Mouse (Mus musculus): ENCODE data around the gene Enpep. TPM values are rescaled to one million over a fixed set of nuclear protein-coding genes. Genes with fewer than 3 reads are reported as not detected.

Gene Enpep
- polyA plus RNA-seq, 1 experiment from 2014 or later: 51.5 TPM

- H3K27ac ChIP-seq (ENCODE audit: low read length): no peak overlapping the region
- no peak for ATAC-seq (ENCODE audit: low read depth)
- H3K4me1 ChIP-seq (replicated peaks; ENCODE audit: control insufficient read depth, insufficient read depth, low read length): no peaks in the 10 kb centered on the region
- H3K9me3 ChIP-seq (ENCODE audit: control insufficient read depth, low read length): no peaks in the 10 kb centered on the region
- H3K4me3 ChIP-seq (ENCODE audit: low read length): no peak overlapping the region
- no peaks in the 10 kb centered on the region for H3K27me3 ChIP-seq (ENCODE audit: control insufficient read depth, insufficient read depth, low read depth, low read length)
- no peaks in the 10 kb centered on the region; the same call in 1 of the 2 replicates for H3K36me3 ChIP-seq (ENCODE audit: control insufficient read depth, insufficient read depth, low read length)
- WGBS: 63% methylated on average over 6 of the region's 6 CpGs
- H3K4me2 ChIP-seq (ENCODE audit: low read depth, low read length): no peak overlapping the region
- H3K9ac ChIP-seq (ENCODE audit: low read length): no peak overlapping the region
Observed at GRCm38 (mm10) chr3:129273156-129273831, 59.2 kb downstream of the Enpep start.

- no peak overlapping the region for H3K9ac ChIP-seq (ENCODE audit: low read length)
- H3K36me3 ChIP-seq (ENCODE audit: control insufficient read depth, insufficient read depth, low read length): no peaks in the 10 kb centered on the region; the same call in 1 of the 2 replicates
- no peaks in the 10 kb centered on the region for H3K4me1 ChIP-seq (replicated peaks; ENCODE audit: control insufficient read depth, insufficient read depth, low read length)
- ATAC-seq (ENCODE audit: low read depth): no peak
- no peak overlapping the region for H3K27ac ChIP-seq (ENCODE audit: low read length)
- no peak overlapping the region for H3K4me2 ChIP-seq (ENCODE audit: low read depth, low read length)
- H3K9me3 ChIP-seq (ENCODE audit: control insufficient read depth, low read length): no peaks in the 10 kb centered on the region
- no peak overlapping the region for H3K4me3 ChIP-seq (ENCODE audit: low read length)
- no peaks in the 10 kb centered on the region for H3K27me3 ChIP-seq (ENCODE audit: control insufficient read depth, insufficient read depth, low read depth, low read length)
- WGBS: 53% methylated on average over 13 of the region's 13 CpGs
Observed at GRCm38 (mm10) chr3:129270044-129270443, 62.5 kb downstream of the Enpep start.

- H3K4me1 ChIP-seq (replicated peaks; ENCODE audit: control insufficient read depth, insufficient read depth, low read length): no peaks in the 10 kb centered on the region
- no peak overlapping the region for H3K27ac ChIP-seq (ENCODE audit: low read length)
- WGBS: 92% methylated on average over 12 of the region's 12 CpGs
- no peak for ATAC-seq (ENCODE audit: low read depth)
- H3K36me3 ChIP-seq (ENCODE audit: control insufficient read depth, insufficient read depth, low read length): no peaks in the 10 kb centered on the region; the same call in 1 of the 2 replicates
- H3K9ac ChIP-seq (ENCODE audit: low read length): no peak overlapping the region
- no peaks in the 10 kb centered on the region for H3K9me3 ChIP-seq (ENCODE audit: control insufficient read depth, low read length)
- no peak overlapping the region for H3K4me2 ChIP-seq (ENCODE audit: low read depth, low read length)
- H3K27me3 ChIP-seq (ENCODE audit: control insufficient read depth, insufficient read depth, low read depth, low read length): no peaks in the 10 kb centered on the region
- H3K4me3 ChIP-seq (ENCODE audit: low read length): no peak overlapping the region
Observed at GRCm38 (mm10) chr3:129268886-129269683, 63.4 kb downstream of the Enpep start.

- ATAC-seq (ENCODE audit: low read depth): no peak
- WGBS: 77% methylated on average over 5 of the region's 5 CpGs
- no peaks in the 10 kb centered on the region for H3K9me3 ChIP-seq (ENCODE audit: control insufficient read depth, low read length)
Observed at GRCm38 (mm10) chr3:129258497-129258896, 74.0 kb downstream of the Enpep start.

GRCm38 (mm10) chr3:129256766-129257165, 75.8 kb downstream of the Enpep start:
- no peak overlapping the region for H3K4me3 ChIP-seq (ENCODE audit: low read length)
- 0 out of 2 replicates have a peak, but pooled peaks have one; percentile 36 for ATAC-seq (ENCODE audit: low read depth)
- 57% methylated on average over 8 of the region's 8 CpGs for whole genome bisulfite sequencing
- H3K36me3 ChIP-seq (ENCODE audit: control insufficient read depth, insufficient read depth, low read length): no peaks in the 10 kb centered on the region
- no peak overlapping the region for H3K9ac ChIP-seq (ENCODE audit: low read length)
- H3K27me3 ChIP-seq (ENCODE audit: control insufficient read depth, insufficient read depth, low read depth, low read length): no peaks in the 10 kb centered on the region
- H3K4me2 ChIP-seq (ENCODE audit: low read depth, low read length): peak overlapping the region; percentile 35
- H3K9me3 ChIP-seq (ENCODE audit: control insufficient read depth, low read length): no peaks in the 10 kb centered on the region
- H3K4me1 ChIP-seq (replicated peaks; ENCODE audit: control insufficient read depth, insufficient read depth, low read length): no peaks in the 10 kb centered on the region
- no peak overlapping the region for H3K27ac ChIP-seq (ENCODE audit: low read length)

More at GRCm38 (mm10) chr3:129258497-129258896, 74.0 kb downstream of the Enpep start:
- H3K27me3 ChIP-seq (ENCODE audit: control insufficient read depth, insufficient read depth, low read depth, low read length): no peaks in the 10 kb centered on the region
- H3K4me2 ChIP-seq (ENCODE audit: low read depth, low read length): no peak overlapping the region
- H3K4me3 ChIP-seq (ENCODE audit: low read length): no peak overlapping the region
- no peak overlapping the region for H3K9ac ChIP-seq (ENCODE audit: low read length)
- H3K4me1 ChIP-seq (replicated peaks; ENCODE audit: control insufficient read depth, insufficient read depth, low read length): no peaks in the 10 kb centered on the region
- no peak overlapping the region for H3K27ac ChIP-seq (ENCODE audit: low read length)
- no peaks in the 10 kb centered on the region for H3K36me3 ChIP-seq (ENCODE audit: control insufficient read depth, insufficient read depth, low read length)

- Histone ChIP-seq H3K27ac (ENCODE audit: low read length) (no peak overlapping the region), H3K4me3 (ENCODE audit: low read length) (peak overlapping the region; percentile 23; the same call in 1 of the 2 replicates), H3K9ac (ENCODE audit: low read length) (no peak overlapping the region), H3K4me2 (ENCODE audit: low read depth, low read length) (peak overlapping the region; percentile 35), H3K4me1 (replicated peaks; ENCODE audit: control insufficient read depth, insufficient read depth, low read length) (no peaks in the 10 kb centered on the region), H3K9me3 (ENCODE audit: control insufficient read depth, low read length) (no peaks in the 10 kb centered on the region), H3K27me3 (ENCODE audit: control insufficient read depth, insufficient read depth, low read depth, low read length) (no peaks in the 10 kb centered on the region), H3K36me3 (ENCODE audit: control insufficient read depth, insufficient read depth, low read length) (no peaks in the 10 kb centered on the region)
- 51% methylated on average over 19 of the region's 19 CpGs for WGBS
- no peak for ATAC-seq (ENCODE audit: low read depth)
Observed at GRCm38 (mm10) chr3:129256283-129256682, 76.2 kb downstream of the Enpep start.

GRCm38 (mm10) chr3:129254246-129254645, 78.3 kb downstream of the Enpep start:
- Histone ChIP-seq H3K4me3 (ENCODE audit: low read length) (no peak overlapping the region), H3K27ac (ENCODE audit: low read length) (no peak overlapping the region), H3K36me3 (ENCODE audit: control insufficient read depth, insufficient read depth, low read length) (no peaks in the 10 kb centered on the region), H3K27me3 (ENCODE audit: control insufficient read depth, insufficient read depth, low read depth, low read length) (no peaks in the 10 kb centered on the region), H3K9ac (ENCODE audit: low read length) (no peak overlapping the region), H3K9me3 (ENCODE audit: control insufficient read depth, low read length) (no peaks in the 10 kb centered on the region), H3K4me2 (ENCODE audit: low read depth, low read length) (no peak overlapping the region), H3K4me1 (replicated peaks; ENCODE audit: control insufficient read depth, insufficient read depth, low read length) (no peaks in the 10 kb centered on the region)
- ATAC-seq (ENCODE audit: low read depth): no peak
- 47% methylated on average over 10 of the region's 10 CpGs for WGBS

- H3K4me3 ChIP-seq (ENCODE audit: low read length): no peak overlapping the region
- WGBS: 86% methylated on average over 9 of the region's 9 CpGs
- no peaks in the 10 kb centered on the region for H3K36me3 ChIP-seq (ENCODE audit: control insufficient read depth, insufficient read depth, low read length)
- no peaks in the 10 kb centered on the region for H3K27me3 ChIP-seq (ENCODE audit: control insufficient read depth, insufficient read depth, low read depth, low read length)
- H3K4me1 ChIP-seq (replicated peaks; ENCODE audit: control insufficient read depth, insufficient read depth, low read length): no peaks in the 10 kb centered on the region
- no peak overlapping the region for H3K27ac ChIP-seq (ENCODE audit: low read length)
- no peak overlapping the region for H3K4me2 ChIP-seq (ENCODE audit: low read depth, low read length)
- no peaks in the 10 kb centered on the region for H3K9me3 ChIP-seq (ENCODE audit: control insufficient read depth, low read length)
- H3K9ac ChIP-seq (ENCODE audit: low read length): no peak overlapping the region
- no peak for ATAC-seq (ENCODE audit: low read depth)
Observed at GRCm38 (mm10) chr3:129250997-129251396, 81.5 kb downstream of the Enpep start.

- H3K9me3 ChIP-seq (ENCODE audit: control insufficient read depth, low read length): no peaks in the 10 kb centered on the region
- no peaks in the 10 kb centered on the region for H3K4me1 ChIP-seq (replicated peaks; ENCODE audit: control insufficient read depth, insufficient read depth, low read length)
- H3K4me2 ChIP-seq (ENCODE audit: low read depth, low read length): no peak overlapping the region
- WGBS: 23% methylated on average over 13 of the region's 13 CpGs
- H3K36me3 ChIP-seq (ENCODE audit: control insufficient read depth, insufficient read depth, low read length): no peaks in the 10 kb centered on the region
- H3K27me3 ChIP-seq (ENCODE audit: control insufficient read depth, insufficient read depth, low read depth, low read length): no peaks in the 10 kb centered on the region
- no peak for ATAC-seq (ENCODE audit: low read depth)
- H3K4me3 ChIP-seq (ENCODE audit: low read length): no peak overlapping the region
- no peak overlapping the region for H3K27ac ChIP-seq (ENCODE audit: low read length)
- no peak overlapping the region for H3K9ac ChIP-seq (ENCODE audit: low read length)
Observed at GRCm38 (mm10) chr3:129238664-129239258, 93.8 kb downstream of the Enpep start.

All from lung, embryonic 16.5 days (tissue).